Mouse (Mus musculus): ENCODE data around the gene Mrps7. TPM values are rescaled to one million over a fixed set of nuclear protein-coding genes. Genes with fewer than 3 reads are reported as not detected.

Gene Mrps7
- polyA plus RNA-seq, 1 experiment from 2014 or later, result 95.3 TPM

DNA sequence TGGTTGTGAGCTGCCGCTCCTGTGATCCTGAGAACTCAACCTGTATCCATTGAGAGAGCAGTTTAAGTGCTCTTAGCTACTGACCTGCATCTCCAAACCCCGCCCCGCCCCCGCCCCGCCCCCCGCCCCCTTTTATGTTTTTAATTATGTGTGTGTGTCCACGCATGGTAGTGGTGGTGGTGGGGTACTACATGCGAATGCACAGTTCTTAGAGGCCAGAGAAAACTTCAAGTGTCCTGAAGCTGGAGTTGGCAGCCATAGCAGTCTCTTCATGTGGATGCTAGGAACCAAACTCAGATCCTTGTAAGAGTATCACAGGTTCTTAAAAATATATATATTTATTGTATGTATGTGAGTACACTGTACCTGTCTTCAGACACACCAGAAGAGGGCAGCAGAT, 31.8 kb downstream of the Mrps7 start:
- ATAC-seq (replicated peaks; ENCODE audit: low FRiP score) (no peak), DNase-seq (ENCODE audit: low spot score) (no peak)
- Histone ChIP-seq H3K9me3 (ENCODE audit: control insufficient read depth, low read length) (no peaks in the 10 kb centered on the region), H3K27ac (ENCODE audit: low read depth, low read length) (no peak overlapping the region), H3K4me3 (ENCODE audit: low read depth, low read length) (no peak overlapping the region), H3K4me1 (replicated peaks; ENCODE audit: control insufficient read depth, insufficient read depth, low read length) (no peaks in the 10 kb centered on the region), H3K27me3 (ENCODE audit: control insufficient read depth, insufficient read depth, low read length) (no peaks in the 10 kb centered on the region), H3K4me2 (ENCODE audit: low read depth, low read length, severe bottlenecking) (no peak overlapping the region), H3K36me3 (ENCODE audit: control insufficient read depth, insufficient read depth, low read length) (no peaks in the 10 kb centered on the region), H3K9ac (ENCODE audit: low read length) (no peak overlapping the region)
- 70% methylated on average over 8 of the region's 8 CpGs for WGBS

DNA sequence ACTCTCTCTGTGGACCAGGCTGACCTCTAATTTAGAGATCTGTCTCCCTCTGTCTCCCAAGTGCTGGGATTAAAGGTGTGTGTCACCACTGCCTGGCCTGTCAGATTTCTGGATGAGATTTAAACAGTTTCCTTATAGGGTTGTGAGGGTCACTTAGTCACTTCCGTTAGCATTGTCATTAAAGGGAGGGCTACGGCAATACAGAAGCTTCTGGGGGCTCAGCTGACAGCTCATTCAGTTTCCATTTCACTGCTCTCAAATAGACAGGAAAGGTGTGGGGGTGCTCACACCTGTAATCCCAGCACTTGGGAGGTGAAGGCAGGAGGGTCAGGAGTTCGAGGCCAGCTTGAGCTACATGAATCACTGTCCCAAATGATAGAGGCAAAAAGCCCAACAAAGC, 33.2 kb downstream of the Mrps7 start:
- no peaks in the 10 kb centered on the region for H3K36me3 ChIP-seq (ENCODE audit: control insufficient read depth, insufficient read depth, low read length)
- no peak overlapping the region for H3K27ac ChIP-seq (ENCODE audit: low read depth, low read length)
- no peaks in the 10 kb centered on the region for H3K27me3 ChIP-seq (ENCODE audit: control insufficient read depth, insufficient read depth, low read length)
- WGBS, result 89% methylated on average over 3 of the region's 3 CpGs
- ATAC-seq (replicated peaks; ENCODE audit: low FRiP score), result no peak
- no peaks in the 10 kb centered on the region for H3K4me1 ChIP-seq (replicated peaks; ENCODE audit: control insufficient read depth, insufficient read depth, low read length)
- no peak overlapping the region for H3K4me3 ChIP-seq (ENCODE audit: low read depth, low read length)
- H3K4me2 ChIP-seq (ENCODE audit: low read depth, low read length, severe bottlenecking), result no peak overlapping the region
- no peaks in the 10 kb centered on the region for H3K9me3 ChIP-seq (ENCODE audit: control insufficient read depth, low read length)
- H3K9ac ChIP-seq (ENCODE audit: low read length), result no peak overlapping the region
- no peak for DNase-seq (ENCODE audit: low spot score)

DNA sequence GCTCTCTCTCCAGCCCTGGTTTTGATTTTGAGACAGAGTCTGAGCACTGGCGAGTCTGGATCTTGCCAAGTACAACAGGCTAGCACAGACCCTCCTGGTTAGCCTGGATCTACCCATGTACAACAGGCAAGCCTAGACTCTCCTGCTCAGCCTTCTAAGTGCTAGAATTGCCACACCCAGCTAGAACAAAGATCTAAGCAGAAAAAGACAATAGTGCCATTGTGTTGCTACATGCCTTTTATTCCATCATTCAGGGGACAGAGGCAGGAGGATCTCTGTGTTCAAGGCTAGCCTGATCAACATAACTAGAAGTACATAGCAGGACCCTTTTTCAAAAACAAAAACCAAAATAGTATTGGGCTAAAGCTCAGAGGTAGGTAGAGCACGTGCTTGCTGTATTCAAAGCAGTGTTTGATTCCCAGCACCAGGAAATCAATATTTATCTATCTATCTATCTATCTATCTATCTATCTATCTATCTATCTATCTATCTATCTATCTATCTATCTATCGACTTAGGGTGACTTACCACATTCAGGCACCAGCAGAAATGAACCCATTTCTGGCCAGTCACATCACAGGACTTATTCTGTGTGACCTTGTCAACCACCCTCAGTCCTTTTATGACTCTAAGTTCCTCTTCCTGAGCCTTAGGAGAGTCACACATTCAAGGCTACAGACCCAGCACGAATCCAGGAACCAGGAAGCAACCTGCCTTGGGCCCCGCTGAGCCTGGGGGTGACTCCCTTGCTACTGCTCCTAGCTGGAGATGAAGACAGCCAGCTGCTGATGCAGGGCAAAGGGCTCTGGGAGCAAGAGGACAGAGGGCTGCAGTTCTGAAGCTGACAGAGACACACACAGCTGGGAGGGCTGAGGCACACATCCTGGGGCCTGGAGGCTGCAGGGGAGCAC, 35.0 kb downstream of the Mrps7 start:
- no peak overlapping the region for H3K9ac ChIP-seq (ENCODE audit: low read length)
- ATAC-seq (replicated peaks; ENCODE audit: low FRiP score) (no peak), DNase-seq (ENCODE audit: low spot score) (no peak)
- no peaks in the 10 kb centered on the region for H3K4me1 ChIP-seq (replicated peaks; ENCODE audit: control insufficient read depth, insufficient read depth, low read length)
- no peaks in the 10 kb centered on the region for H3K9me3 ChIP-seq (ENCODE audit: control insufficient read depth, low read length)
- no peak overlapping the region for H3K4me2 ChIP-seq (ENCODE audit: low read depth, low read length, severe bottlenecking)
- no peaks in the 10 kb centered on the region; the same call in 1 of the 2 replicates for H3K36me3 ChIP-seq (ENCODE audit: control insufficient read depth, insufficient read depth, low read length)
- H3K4me3 ChIP-seq (ENCODE audit: low read depth, low read length), result no peak overlapping the region
- WGBS, result 82% methylated on average over 5 of the region's 5 CpGs
- no peak overlapping the region for H3K27ac ChIP-seq (ENCODE audit: low read depth, low read length)
- no peaks in the 10 kb centered on the region for H3K27me3 ChIP-seq (ENCODE audit: control insufficient read depth, insufficient read depth, low read length)

DNA sequence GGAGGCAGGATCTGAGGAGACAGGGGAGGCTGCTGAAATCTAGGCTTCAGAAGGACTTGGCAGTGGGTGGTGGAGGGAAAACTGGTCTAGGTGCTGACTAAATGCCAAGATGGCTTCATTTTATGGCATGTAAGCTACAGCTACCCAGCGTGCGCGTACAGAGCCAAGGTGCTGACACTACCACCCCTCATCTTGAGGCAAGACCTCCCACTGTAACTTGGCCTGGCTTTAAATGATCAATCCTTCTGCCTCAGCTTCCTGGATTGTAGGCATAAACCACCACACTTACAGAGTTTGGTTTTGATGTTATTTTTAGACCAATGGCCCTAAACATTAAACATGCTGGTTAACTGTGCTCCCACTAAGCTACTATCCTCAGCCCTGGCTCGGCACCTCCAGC, 35.8 kb downstream of the Mrps7 start:
- Histone ChIP-seq H3K4me1 (replicated peaks; ENCODE audit: control insufficient read depth, insufficient read depth, low read length) (no peaks in the 10 kb centered on the region), H3K27me3 (ENCODE audit: control insufficient read depth, insufficient read depth, low read length) (no peaks in the 10 kb centered on the region), H3K9ac (ENCODE audit: low read length) (no peak overlapping the region), H3K4me2 (ENCODE audit: low read depth, low read length, severe bottlenecking) (no peak overlapping the region), H3K27ac (ENCODE audit: low read depth, low read length) (no peak overlapping the region), H3K9me3 (ENCODE audit: control insufficient read depth, low read length) (no peaks in the 10 kb centered on the region), H3K4me3 (ENCODE audit: low read depth, low read length) (no peak overlapping the region), H3K36me3 (ENCODE audit: control insufficient read depth, insufficient read depth, low read length) (no peaks in the 10 kb centered on the region; the same call in 1 of the 2 replicates)
- no peak for ATAC-seq (replicated peaks; ENCODE audit: low FRiP score)
- 95% methylated on average over 4 of the region's 4 CpGs for WGBS
- DNase-seq (ENCODE audit: low spot score), result no peak

GRCm38 (mm10) chr11:115640311-115640828, 36.6 kb downstream of the Mrps7 start:
- WGBS, result 88% methylated on average over 3 of the region's 4 CpGs
- Histone ChIP-seq H3K4me3 (ENCODE audit: low read depth, low read length) (no peak overlapping the region), H3K9ac (ENCODE audit: low read length) (no peak overlapping the region), H3K9me3 (ENCODE audit: control insufficient read depth, low read length) (no peaks in the 10 kb centered on the region), H3K27ac (ENCODE audit: low read depth, low read length) (no peak overlapping the region), H3K4me1 (replicated peaks; ENCODE audit: control insufficient read depth, insufficient read depth, low read length) (no peaks in the 10 kb centered on the region), H3K27me3 (ENCODE audit: control insufficient read depth, insufficient read depth, low read length) (no peaks in the 10 kb centered on the region), H3K4me2 (ENCODE audit: low read depth, low read length, severe bottlenecking) (no peak overlapping the region), H3K36me3 (ENCODE audit: control insufficient read depth, insufficient read depth, low read length) (no peaks in the 10 kb centered on the region; the same call in 1 of the 2 replicates)
- ATAC-seq (replicated peaks; ENCODE audit: low FRiP score) (no peak), DNase-seq (ENCODE audit: low spot score) (no peak)

GRCm38 (mm10) chr11:115640978-115641663, 37.4 kb downstream of the Mrps7 start:
- H3K9me3 ChIP-seq (ENCODE audit: control insufficient read depth, low read length), result no peaks in the 10 kb centered on the region
- H3K36me3 ChIP-seq (ENCODE audit: control insufficient read depth, insufficient read depth, low read length), result no peaks in the 10 kb centered on the region; the same call in 1 of the 2 replicates
- WGBS, result 64% methylated on average over 14 of the region's 14 CpGs

DNA sequence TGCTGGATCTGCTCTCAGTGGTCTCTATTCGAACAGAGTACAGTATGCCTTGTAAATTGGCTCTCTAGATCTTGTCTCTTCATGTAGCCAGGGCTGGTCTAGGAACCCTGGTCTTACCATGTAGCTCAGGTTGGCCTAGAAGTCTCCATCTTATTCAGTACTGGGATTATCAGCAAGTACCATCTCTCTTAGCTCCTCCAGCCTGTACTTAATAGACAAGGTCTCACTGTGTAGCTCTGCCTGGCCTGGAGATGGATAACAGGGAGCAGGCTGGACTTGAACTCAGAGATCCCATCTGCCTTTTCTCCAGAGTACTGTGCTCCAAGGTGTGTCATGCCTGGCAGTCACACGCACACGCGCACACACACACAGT, 37.9 kb downstream of the Mrps7 start:
- H3K9me3 ChIP-seq (ENCODE audit: control insufficient read depth, low read length), result no peaks in the 10 kb centered on the region
- H3K4me2 ChIP-seq (ENCODE audit: low read depth, low read length, severe bottlenecking), result no peak overlapping the region
- no peak overlapping the region for H3K27ac ChIP-seq (ENCODE audit: low read depth, low read length)
- H3K9ac ChIP-seq (ENCODE audit: low read length), result no peak overlapping the region
- ATAC-seq (replicated peaks; ENCODE audit: low FRiP score) (no peak), DNase-seq (ENCODE audit: low spot score) (no peak)
- no peaks in the 10 kb centered on the region for H3K27me3 ChIP-seq (ENCODE audit: control insufficient read depth, insufficient read depth, low read length)
- no peaks in the 10 kb centered on the region; the same call in 1 of the 2 replicates for H3K36me3 ChIP-seq (ENCODE audit: control insufficient read depth, insufficient read depth, low read length)
- 86% methylated on average over 4 of the region's 4 CpGs for WGBS
- no peaks in the 10 kb centered on the region for H3K4me1 ChIP-seq (replicated peaks; ENCODE audit: control insufficient read depth, insufficient read depth, low read length)
- H3K4me3 ChIP-seq (ENCODE audit: low read depth, low read length), result no peak overlapping the region

More at GRCm38 (mm10) chr11:115640978-115641663, 37.4 kb downstream of the Mrps7 start:
- Histone ChIP-seq H3K4me2 (ENCODE audit: low read depth, low read length, severe bottlenecking) (no peak overlapping the region), H3K9ac (ENCODE audit: low read length) (no peak overlapping the region), H3K4me3 (ENCODE audit: low read depth, low read length) (no peak overlapping the region), H3K4me1 (replicated peaks; ENCODE audit: control insufficient read depth, insufficient read depth, low read length) (no peaks in the 10 kb centered on the region), H3K27ac (ENCODE audit: low read depth, low read length) (no peak overlapping the region), H3K27me3 (ENCODE audit: control insufficient read depth, insufficient read depth, low read length) (no peaks in the 10 kb centered on the region)
- no peak for ATAC-seq (replicated peaks; ENCODE audit: low FRiP score)
- DNase-seq (ENCODE audit: low spot score), result no peak

- no peak for ATAC-seq (replicated peaks; ENCODE audit: low FRiP score)
- no peaks in the 10 kb centered on the region; the same call in 1 of the 2 replicates for H3K36me3 ChIP-seq (ENCODE audit: control insufficient read depth, insufficient read depth, low read length)
- H3K27me3 ChIP-seq (ENCODE audit: control insufficient read depth, insufficient read depth, low read length), result no peaks in the 10 kb centered on the region
- H3K9me3 ChIP-seq (ENCODE audit: control insufficient read depth, low read length), result no peaks in the 10 kb centered on the region
- no peak overlapping the region for H3K4me2 ChIP-seq (ENCODE audit: low read depth, low read length, severe bottlenecking)
- H3K4me1 ChIP-seq (replicated peaks; ENCODE audit: control insufficient read depth, insufficient read depth, low read length), result no peaks in the 10 kb centered on the region
- H3K9ac ChIP-seq (ENCODE audit: low read length), result no peak overlapping the region
- DNase-seq (ENCODE audit: low spot score), result no peak
- 91% methylated on average over 2 of the region's 2 CpGs for WGBS
- H3K4me3 ChIP-seq (ENCODE audit: low read depth, low read length), result no peak overlapping the region
- no peak overlapping the region for H3K27ac ChIP-seq (ENCODE audit: low read depth, low read length)
Observed at GRCm38 (mm10) chr11:115642705-115643104, 39.0 kb downstream of the Mrps7 start.
